Mouse (Mus musculus) effector memory CD4-positive, alpha-beta T cell, adult 7 months (primary cell): ENCODE results near the gene Melk. TPM values are rescaled to one million over a fixed set of nuclear protein-coding genes. Genes with fewer than 3 reads are reported as not detected.

Experiments
- polyA plus RNA-seq: library from polyadenylated mRNA; unstranded; fragments of 100-300 nt; shearing (Covaris generic); gene quantifications from one replicate; pipeline ENCODE4 v1.2.1, GENCODE M21; 2017

The Melk gene
- 0.73 TPM for polyA plus RNA-seq

GRCm38 (mm10) chr4:44300781-44301750 is at the start of gene Melk:
Gene Melk, plus strand, starts transcription at chr4:44300876.

Other genes starting within 250 kb of the Melk start
- 43.9 TPM for gene Gne, start 216.7 kb upstream of the Melk start, polyA plus RNA-seq
- gene Rnf38, start 67.1 kb upstream of the Melk start, polyA plus RNA-seq: 77.5 TPM